Mouse (Mus musculus) adrenal gland, postnatal 14 days (tissue): ENCODE results near the gene Pnliprp2. TPM values are rescaled to one million over a fixed set of nuclear protein-coding genes. Genes with fewer than 3 reads are reported as not detected.

Source experiments
- DNase-seq: peaks from one replicate; pipeline ENCODE4 v3.0.0; 2021; ENCODE audit warnings: mixed read lengths
- long read RNA-seq, 2 experiments: library from polyadenylated mRNA; stranded (forward); transcript quantifications; one replicate each; pipeline ENCODE4 v2.0.0; 2021
- total RNA-seq: library from RNA; stranded (reverse); gene quantifications from 2 replicates; pipeline ENCODE4 v1.2.3, GENCODE M21; 2021

The Pnliprp2 gene
- total RNA-seq: not detected in 2 replicates
- long read RNA-seq, experiment 1: 0 reads
- long read RNA-seq, experiment 2: 0 reads

GRCm38 (mm10) chr19:58759423-58759822 is at the start of gene Pnliprp2:
Pnliprp2 (plus strand) TSS chr19:58759719.
- DNase-seq: peak; percentile 43

GRCm38 (mm10) chr19:58717925-58718324 is 41.6 kb upstream of the Pnliprp2 start:
- DNase-seq: no peak

- no peak for DNase-seq
Measured at GRCm38 (mm10) chr19:58720439-58720838, 39.1 kb upstream of the Pnliprp2 start.

GRCm38 (mm10) chr19:58726551-58726950 is 33.0 kb upstream of the Pnliprp2 start:
- no peak for DNase-seq

GRCm38 (mm10) chr19:58727756-58728155 is 31.8 kb upstream of the Pnliprp2 start:
- DNase-seq: no peak

GRCm38 (mm10) chr19:58728445-58729031 is 31.0 kb upstream of the Pnliprp2 start, which contains the start of gene Pnliprp1:
Pnliprp1 (plus strand) TSS chr19:58728887.
- DNase-seq: no peak

- no peak for DNase-seq
Measured at GRCm38 (mm10) chr19:58733216-58733615, 26.3 kb upstream of the Pnliprp2 start.

GRCm38 (mm10) chr19:58738111-58738510 is 21.4 kb upstream of the Pnliprp2 start:
- no peak for DNase-seq

GRCm38 (mm10) chr19:58741036-58741435 is 18.5 kb upstream of the Pnliprp2 start:
- DNase-seq: no peak

- no peak for DNase-seq
Measured at GRCm38 (mm10) chr19:58742711-58743110, 16.8 kb upstream of the Pnliprp2 start.

GRCm38 (mm10) chr19:58743736-58744135 is 15.8 kb upstream of the Pnliprp2 start:
- DNase-seq: no peak

- DNase-seq: no peak
Measured at GRCm38 (mm10) chr19:58747498-58748000, 12.0 kb upstream of the Pnliprp2 start.

GRCm38 (mm10) chr19:58750822-58751221 is 8.7 kb upstream of the Pnliprp2 start:
- no peak for DNase-seq

GRCm38 (mm10) chr19:58751504-58751903 is 8.0 kb upstream of the Pnliprp2 start:
- DNase-seq: no peak

GRCm38 (mm10) chr19:58758871-58759270 is 648 bp upstream of the Pnliprp2 start:
- DNase-seq: no peak

GRCm38 (mm10) chr19:58762316-58762715 is 2.8 kb downstream of the Pnliprp2 start:
- DNase-seq: no peak

GRCm38 (mm10) chr19:58762848-58763541 is 3.5 kb downstream of the Pnliprp2 start:
- DNase-seq: peak; percentile 81

GRCm38 (mm10) chr19:58767329-58767728 is 7.8 kb downstream of the Pnliprp2 start:
- no peak for DNase-seq

- no peak for DNase-seq
Measured at GRCm38 (mm10) chr19:58776461-58776860, 16.9 kb downstream of the Pnliprp2 start.

- no peak for DNase-seq
Measured at GRCm38 (mm10) chr19:58781566-58781965, 22.0 kb downstream of the Pnliprp2 start.

GRCm38 (mm10) chr19:58783938-58784337 is 24.4 kb downstream of the Pnliprp2 start:
- peak; percentile 53 for DNase-seq

- peak; percentile 47 for DNase-seq
Measured at GRCm38 (mm10) chr19:58789194-58789593, 29.7 kb downstream of the Pnliprp2 start.

- no peak for DNase-seq
Measured at GRCm38 (mm10) chr19:58794284-58794683, 34.8 kb downstream of the Pnliprp2 start, which contains the start of gene 1700019N19Rik. 1700019N19Rik (minus strand) TSS chr19:58794461.
